Mouse (Mus musculus): ENCODE results near the gene Nipsnap2.

- TF ChIP-seq GATA1 (IDR thresholded peaks at IDR 0.05; ENCODE audit: borderline replicate concordance, low read length) (no peak), FLI1 (IDR thresholded peaks at IDR 0.05; ENCODE audit: low read length) (no peak)
Measured at GRCm38 (mm10) chr5:129770443-129771355, 45.8 kb downstream of the Nipsnap2 start.

Data from megakaryocyte, embryonic 14.5 days (primary cell).